Mouse (Mus musculus): ENCODE results near the gene Pparg. TPM values are rescaled to one million over a fixed set of nuclear protein-coding genes. Genes with fewer than 3 reads are reported as not detected.

Gene Pparg
- polyA plus RNA-seq, 1 experiment from 2014 or later: 9.4 TPM

DNA sequence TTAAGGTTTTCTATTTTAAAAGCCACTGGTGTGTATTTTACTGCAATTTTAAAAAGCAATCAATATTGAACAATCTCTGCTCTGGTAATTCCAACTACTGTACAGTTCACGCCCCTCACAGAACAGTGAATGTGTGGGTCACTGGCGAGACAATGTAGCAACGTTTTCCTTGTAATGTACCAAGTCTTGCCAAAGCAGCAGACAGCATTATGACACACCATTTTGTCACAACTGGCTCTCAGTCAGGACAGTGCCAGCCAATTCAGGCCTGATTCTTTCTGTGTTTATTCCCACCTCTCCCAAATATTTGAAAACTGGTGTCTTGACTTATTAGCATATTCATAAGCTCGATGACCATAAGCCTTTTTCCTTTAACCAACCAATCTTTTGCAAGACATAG lies 60.9 kb downstream of the Pparg start:
- WGBS: 81% methylated on average over 4 of the region's 4 CpGs
- no peaks in the 10 kb centered on the region for H3K4me1 ChIP-seq
- H3K4me2 ChIP-seq (replicated peaks): no peak overlapping the region
- no peaks in the 10 kb centered on the region for H3K36me3 ChIP-seq
- no peak overlapping the region for H3K4me3 ChIP-seq (replicated peaks)
- H3K9me3 ChIP-seq (replicated peaks): no peaks in the 10 kb centered on the region
- H3K27ac ChIP-seq (replicated peaks): no peak overlapping the region
- no peak overlapping the region for H3K9ac ChIP-seq
- ATAC-seq (ENCODE audit: insufficient number of reproducible peaks, low FRiP score, low TSS enrichment, low read depth): no peak
- no peaks in the 10 kb centered on the region for H3K27me3 ChIP-seq

- H3K27me3 ChIP-seq: no peaks in the 10 kb centered on the region
- no peaks in the 10 kb centered on the region for H3K4me1 ChIP-seq
- no peaks in the 10 kb centered on the region for H3K36me3 ChIP-seq
These were observed 63.7 kb downstream of the Pparg start for GRCm38 (mm10) chr6:115424433-115424832.

DNA sequence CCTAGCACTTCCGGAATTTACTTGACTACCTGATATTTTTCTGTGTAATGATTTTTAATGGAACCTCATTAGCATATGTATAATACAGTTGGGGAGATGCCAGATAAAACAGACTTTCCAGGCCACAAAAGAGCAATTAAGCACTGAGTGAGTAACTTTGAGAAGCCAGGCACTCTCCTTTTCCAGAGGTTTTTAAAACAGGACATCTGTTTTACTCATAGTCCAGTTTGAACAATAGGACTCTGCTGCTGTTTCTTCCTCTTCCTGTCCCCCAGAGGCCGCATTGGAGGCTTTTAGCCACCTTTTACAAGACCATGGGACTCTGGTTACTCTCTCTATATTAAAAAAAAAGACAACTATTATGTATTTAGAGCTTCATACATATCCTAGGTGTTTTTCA lies 72.0 kb downstream of the Pparg start:
- H3K9me3 ChIP-seq (replicated peaks): no peaks in the 10 kb centered on the region
- no peaks in the 10 kb centered on the region for H3K27me3 ChIP-seq
- H3K9ac ChIP-seq: no peak overlapping the region
- no peak overlapping the region for H3K27ac ChIP-seq (replicated peaks)
- no peaks in the 10 kb centered on the region for H3K36me3 ChIP-seq
- no peak overlapping the region for H3K4me3 ChIP-seq (replicated peaks)
- H3K4me1 ChIP-seq: no peaks in the 10 kb centered on the region
- no peak overlapping the region for H3K4me2 ChIP-seq (replicated peaks)
- no peak for ATAC-seq (ENCODE audit: insufficient number of reproducible peaks, low FRiP score, low TSS enrichment, low read depth)
- 65% methylated on average over 2 of the region's 2 CpGs for WGBS

More at GRCm38 (mm10) chr6:115424433-115424832, 63.7 kb downstream of the Pparg start:
- WGBS: 72% methylated on average over 3 of the region's 3 CpGs
- Histone ChIP-seq H3K9ac (no peak overlapping the region), H3K9me3 (replicated peaks) (no peaks in the 10 kb centered on the region), H3K4me2 (replicated peaks) (no peak overlapping the region), H3K4me3 (replicated peaks) (no peak overlapping the region), H3K27ac (replicated peaks) (no peak overlapping the region)
- ATAC-seq (ENCODE audit: insufficient number of reproducible peaks, low FRiP score, low TSS enrichment, low read depth): no peak

DNA sequence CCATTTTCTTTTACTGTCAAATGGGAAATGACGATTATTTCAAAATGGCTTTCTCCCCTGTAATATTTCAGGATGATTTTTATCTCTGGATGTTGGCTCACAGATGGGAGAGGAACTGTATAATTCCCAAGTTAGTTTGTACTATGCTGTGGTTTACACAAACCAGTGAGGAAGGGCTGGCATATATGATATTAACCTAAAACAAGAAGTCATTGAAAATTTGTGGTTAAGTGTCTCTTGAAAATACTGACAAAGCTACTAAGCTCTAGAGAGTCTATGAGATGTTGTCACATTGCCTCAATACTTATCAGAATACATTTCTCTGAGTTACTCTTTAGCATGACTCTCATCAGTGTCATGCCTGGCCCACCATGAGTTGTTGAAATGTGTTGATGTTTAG lies 73.3 kb downstream of the Pparg start:
- Histone ChIP-seq H3K4me3 (replicated peaks) (no peak overlapping the region), H3K27me3 (no peaks in the 10 kb centered on the region), H3K27ac (replicated peaks) (no peak overlapping the region), H3K9me3 (replicated peaks) (no peaks in the 10 kb centered on the region), H3K4me2 (replicated peaks) (no peak overlapping the region), H3K9ac (no peak overlapping the region), H3K4me1 (no peaks in the 10 kb centered on the region), H3K36me3 (no peaks in the 10 kb centered on the region)
- no peak for ATAC-seq (ENCODE audit: insufficient number of reproducible peaks, low FRiP score, low TSS enrichment, low read depth)
- 81% methylated on average over 1 of the region's 1 CpGs for WGBS

DNA sequence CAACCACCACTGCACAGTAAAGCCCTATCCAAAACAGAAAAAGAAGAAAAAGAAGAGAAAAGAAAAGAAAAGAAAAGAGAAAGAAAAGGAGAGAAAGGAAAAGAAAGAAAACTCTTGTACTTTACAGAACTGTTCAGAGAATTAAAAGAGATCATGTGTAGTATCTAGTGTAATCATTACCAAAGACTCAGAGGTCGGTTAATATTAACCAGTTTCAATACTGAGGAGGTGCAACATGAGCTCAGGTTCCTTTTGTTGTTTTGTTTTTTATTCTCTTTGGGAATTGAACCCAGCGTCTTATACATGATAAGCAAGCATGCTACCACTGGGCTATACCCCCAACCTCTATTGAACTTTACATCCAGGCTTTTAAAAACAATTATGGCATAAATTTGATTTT lies 74.1 kb downstream of the Pparg start:
- H3K4me2 ChIP-seq (replicated peaks): no peak overlapping the region
- no peaks in the 10 kb centered on the region for H3K9me3 ChIP-seq (replicated peaks)
- no peak overlapping the region for H3K9ac ChIP-seq
- no peaks in the 10 kb centered on the region for H3K4me1 ChIP-seq
- no peak overlapping the region for H3K4me3 ChIP-seq (replicated peaks)
- H3K27ac ChIP-seq (replicated peaks): no peak overlapping the region
- no peaks in the 10 kb centered on the region for H3K36me3 ChIP-seq
- no peak for ATAC-seq (ENCODE audit: insufficient number of reproducible peaks, low FRiP score, low TSS enrichment, low read depth)
- 67% methylated on average over 2 of the region's 2 CpGs for WGBS
- H3K27me3 ChIP-seq: no peaks in the 10 kb centered on the region

DNA sequence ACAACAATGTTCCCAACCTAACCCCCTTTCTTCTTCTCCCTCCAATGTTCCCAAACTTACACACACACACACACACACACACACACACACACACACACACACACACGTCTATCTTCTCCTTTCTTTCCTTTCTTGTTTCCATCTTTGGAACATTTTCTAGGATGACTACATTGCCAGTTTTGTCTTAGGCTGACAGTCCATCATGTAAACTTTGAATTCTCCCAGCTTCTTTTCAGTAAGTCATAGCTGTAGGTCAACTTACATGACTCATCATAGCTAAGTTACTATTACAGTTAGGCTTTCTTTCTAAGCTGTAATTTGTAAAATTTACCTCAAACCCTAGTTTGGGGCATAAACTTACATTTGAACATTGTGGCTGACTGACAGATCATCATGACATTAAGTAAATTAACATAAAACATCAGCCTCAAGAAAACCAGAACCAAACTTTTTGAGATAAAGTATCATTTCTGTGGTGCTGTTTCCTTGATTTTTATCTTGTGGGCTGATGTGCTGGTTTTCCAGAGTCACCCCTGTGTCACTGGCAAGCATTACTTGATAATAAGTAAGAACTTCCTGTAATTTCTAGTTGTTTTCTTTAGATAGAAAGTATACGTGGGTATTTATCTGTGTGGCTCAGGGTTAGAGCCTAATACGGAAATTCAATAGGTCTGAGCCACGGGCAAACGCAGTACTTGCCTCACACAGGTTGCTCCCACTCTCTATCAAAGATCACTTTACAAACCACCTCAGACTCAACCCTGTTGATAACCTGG lies 79.7 kb downstream of the Pparg start:
- 54% methylated on average over 5 of the region's 5 CpGs for WGBS
- no peak for ATAC-seq (ENCODE audit: insufficient number of reproducible peaks, low FRiP score, low TSS enrichment, low read depth)
- H3K4me3 ChIP-seq (replicated peaks): no peak overlapping the region
- no peaks in the 10 kb centered on the region for H3K9me3 ChIP-seq (replicated peaks)
- no peak overlapping the region for H3K4me2 ChIP-seq (replicated peaks)
- no peak overlapping the region for H3K27ac ChIP-seq (replicated peaks)
- no peaks in the 10 kb centered on the region for H3K27me3 ChIP-seq
- no peaks in the 10 kb centered on the region for H3K36me3 ChIP-seq
- H3K9ac ChIP-seq: no peak overlapping the region
- H3K4me1 ChIP-seq: no peaks in the 10 kb centered on the region

GRCm38 (mm10) chr6:115452501-115452900 lies 91.8 kb downstream of the Pparg start:
- ATAC-seq (ENCODE audit: insufficient number of reproducible peaks, low FRiP score, low TSS enrichment, low read depth): no peak
- 69% methylated on average over 1 of the region's 1 CpGs for WGBS
- Histone ChIP-seq H3K4me1 (no peaks in the 10 kb centered on the region), H3K9me3 (replicated peaks) (no peaks in the 10 kb centered on the region), H3K9ac (no peak overlapping the region), H3K27me3 (no peaks in the 10 kb centered on the region), H3K4me2 (replicated peaks) (no peak overlapping the region), H3K36me3 (no peaks in the 10 kb centered on the region), H3K27ac (replicated peaks) (no peak overlapping the region), H3K4me3 (replicated peaks) (no peak overlapping the region)

DNA sequence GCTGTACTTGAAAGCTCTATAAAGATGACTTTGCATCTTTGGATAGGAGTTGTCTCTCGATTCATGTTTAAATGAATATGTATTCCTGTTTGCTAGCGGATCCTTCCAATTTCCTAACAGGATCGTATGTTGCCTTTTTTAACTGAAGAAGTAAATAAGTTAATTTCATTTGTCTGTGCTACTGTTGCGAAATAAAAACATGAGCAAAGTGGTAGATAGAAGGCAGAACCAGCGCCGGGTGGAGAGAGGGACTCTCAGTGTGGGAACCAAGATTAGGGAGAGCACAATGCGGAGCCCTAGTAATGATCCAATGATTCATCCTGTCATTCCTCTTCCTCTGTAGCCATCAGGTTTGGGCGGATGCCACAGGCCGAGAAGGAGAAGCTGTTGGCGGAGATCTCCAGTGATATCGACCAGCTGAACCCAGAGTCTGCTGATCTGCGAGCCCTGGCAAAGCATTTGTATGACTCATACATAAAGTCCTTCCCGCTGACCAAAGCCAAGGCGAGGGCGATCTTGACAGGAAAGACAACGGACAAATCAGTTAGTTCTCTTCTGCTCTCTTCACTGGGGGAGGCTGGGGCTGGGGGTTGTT lies 102.1 kb downstream of the Pparg start:
- H3K4me2 ChIP-seq (replicated peaks): no peak overlapping the region
- no peak overlapping the region for H3K27ac ChIP-seq (replicated peaks)
- no peak overlapping the region for H3K4me3 ChIP-seq (replicated peaks)
- H3K36me3 ChIP-seq: no peaks in the 10 kb centered on the region
- ATAC-seq (ENCODE audit: insufficient number of reproducible peaks, low FRiP score, low TSS enrichment, low read depth): no peak
- no peaks in the 10 kb centered on the region for H3K4me1 ChIP-seq
- 80% methylated on average over 16 of the region's 16 CpGs for WGBS
- no peaks in the 10 kb centered on the region for H3K9me3 ChIP-seq (replicated peaks)
- H3K27me3 ChIP-seq: no peaks in the 10 kb centered on the region
- no peak overlapping the region for H3K9ac ChIP-seq

DNA sequence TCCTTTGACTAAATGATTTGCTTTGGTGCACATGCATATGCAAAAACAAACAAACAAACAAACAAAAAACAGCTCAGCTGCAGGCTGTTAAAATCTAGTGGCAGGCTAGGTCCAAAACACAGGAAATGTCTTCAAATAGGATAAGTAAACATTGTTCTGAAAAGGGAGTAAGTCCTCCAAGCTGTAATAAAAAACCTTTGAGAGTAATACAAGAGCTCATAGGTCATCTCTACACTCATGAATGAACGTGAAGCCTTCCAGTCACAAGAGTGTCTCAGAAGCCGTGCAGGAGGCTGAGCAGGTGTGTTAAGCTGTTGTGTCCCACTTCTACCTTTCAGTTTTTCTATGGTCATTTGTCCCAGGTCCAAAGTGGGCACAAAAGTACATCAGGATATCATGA lies 102.6 kb downstream of the Pparg start:
- no peak overlapping the region for H3K4me2 ChIP-seq (replicated peaks)
- H3K4me1 ChIP-seq: no peaks in the 10 kb centered on the region
- ATAC-seq (ENCODE audit: insufficient number of reproducible peaks, low FRiP score, low TSS enrichment, low read depth): no peak

GRCm38 (mm10) chr6:115464661-115465060 lies 103.9 kb downstream of the Pparg start:
- H3K9me3 ChIP-seq (replicated peaks): no peaks in the 10 kb centered on the region
- H3K4me2 ChIP-seq (replicated peaks): no peak overlapping the region
- H3K27ac ChIP-seq (replicated peaks): no peak overlapping the region
- no peaks in the 10 kb centered on the region for H3K36me3 ChIP-seq
- no peak for ATAC-seq (ENCODE audit: insufficient number of reproducible peaks, low FRiP score, low TSS enrichment, low read depth)
- H3K27me3 ChIP-seq: no peaks in the 10 kb centered on the region
- H3K4me1 ChIP-seq: no peaks in the 10 kb centered on the region
- H3K9ac ChIP-seq: no peak overlapping the region
- no peak overlapping the region for H3K4me3 ChIP-seq (replicated peaks)
- WGBS: 33% methylated on average over 3 of the region's 3 CpGs

More for the DNA sequence above, 102.6 kb downstream of the Pparg start:
- H3K27ac ChIP-seq (replicated peaks): no peak overlapping the region
- H3K27me3 ChIP-seq: no peaks in the 10 kb centered on the region
- 75% methylated on average over 2 of the region's 2 CpGs for WGBS
- H3K4me3 ChIP-seq (replicated peaks): no peak overlapping the region
- no peak overlapping the region for H3K9ac ChIP-seq
- no peaks in the 10 kb centered on the region for H3K36me3 ChIP-seq
- no peaks in the 10 kb centered on the region for H3K9me3 ChIP-seq (replicated peaks)

GRCm38 (mm10) chr6:115465463-115465862 lies 104.7 kb downstream of the Pparg start:
- 82% methylated on average over 2 of the region's 2 CpGs for WGBS
- Histone ChIP-seq H3K4me3 (replicated peaks) (no peak overlapping the region), H3K27ac (replicated peaks) (no peak overlapping the region)

GRCm38 (mm10) chr6:115465876-115466275 lies 105.1 kb downstream of the Pparg start:
- no peak overlapping the region for H3K4me3 ChIP-seq (replicated peaks)
- H3K9ac ChIP-seq: no peak overlapping the region
- H3K36me3 ChIP-seq: no peaks in the 10 kb centered on the region
- H3K4me1 ChIP-seq: no peaks in the 10 kb centered on the region
- no peak overlapping the region for H3K4me2 ChIP-seq (replicated peaks)
- ATAC-seq (ENCODE audit: insufficient number of reproducible peaks, low FRiP score, low TSS enrichment, low read depth): no peak
- no peaks in the 10 kb centered on the region for H3K27me3 ChIP-seq
- no peak overlapping the region for H3K27ac ChIP-seq (replicated peaks)
- H3K9me3 ChIP-seq (replicated peaks): no peaks in the 10 kb centered on the region
- 29% methylated on average over 4 of the region's 4 CpGs for WGBS

More at GRCm38 (mm10) chr6:115465463-115465862, 104.7 kb downstream of the Pparg start:
- Histone ChIP-seq H3K9ac (no peak overlapping the region), H3K9me3 (replicated peaks) (no peaks in the 10 kb centered on the region), H3K27me3 (no peaks in the 10 kb centered on the region), H3K4me2 (replicated peaks) (no peak overlapping the region), H3K36me3 (no peaks in the 10 kb centered on the region), H3K4me1 (no peaks in the 10 kb centered on the region)
- ATAC-seq (ENCODE audit: insufficient number of reproducible peaks, low FRiP score, low TSS enrichment, low read depth): no peak
